8 mouse cellular contexts compared by ENCODE assay signal in the genomic region with DNA sequence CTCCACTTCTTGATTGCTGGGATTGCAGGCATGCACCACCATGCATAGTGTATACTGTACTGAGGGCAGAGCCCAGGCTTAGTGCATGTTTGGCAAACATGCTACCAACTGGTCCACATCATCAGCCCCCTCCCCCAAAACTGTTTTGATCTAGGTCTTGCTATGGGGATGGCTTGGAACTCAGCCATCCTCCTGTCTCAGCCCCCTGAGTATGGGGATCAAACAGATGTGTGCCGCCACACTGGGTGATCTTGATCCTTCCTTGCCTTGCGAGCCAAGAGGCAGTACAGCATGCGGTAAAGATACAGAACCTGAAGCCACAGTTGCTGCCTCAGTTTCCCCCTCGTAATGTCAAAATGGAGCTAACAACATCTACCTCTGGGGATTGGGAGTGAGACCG. TPM values are rescaled to one million over a fixed set of nuclear protein-coding genes. Genes with fewer than 3 reads are reported as not detected.
DNase-seq lines count a peak whose midpoint lies in the region; ATAC-seq and TF ChIP-seq lines count a peak whose summit lies in the region.

No protein-coding gene starts in this region.

- H3K9ac ChIP-seq in heart, embryonic 11.5 days (ENCODE audit: low read depth, low read length) = 0 out of 2 replicates have a peak overlapping the region, but pooled peaks have one; percentile 44
- no peak overlapping the region for H3K9ac ChIP-seq in neural tube, embryonic 11.5 days (ENCODE audit: low read length)
- H3K9ac ChIP-seq in intestine, postnatal 0 days (ENCODE audit: low read depth, low read length) = no peak overlapping the region
- no peak overlapping the region for H3K9ac ChIP-seq in liver, postnatal 0 days (replicated peaks)

- no peak for ATAC-seq in heart, embryonic 11.5 days (replicated peaks; ENCODE audit: insufficient number of reproducible peaks, low FRiP score, low TSS enrichment)
- ATAC-seq in neural tube, embryonic 11.5 days (ENCODE audit: insufficient read depth, low FRiP score, low TSS enrichment) = no peak
- ATAC-seq in intestine, postnatal 0 days = no peak
- no peak for ATAC-seq in liver, postnatal 0 days

- intact Hi-C loops in heart, postnatal 25 days (cut with DNase I) = no loop called here

- H3K27me3 ChIP-seq in heart, embryonic 11.5 days (ENCODE audit: control insufficient read depth, insufficient read depth, low read length) = peaks cover 8% of the 10 kb centered on the region
- 0 out of 2 replicates have a peak, but pooled peaks cover 2% of the 10 kb centered on the region for H3K27me3 ChIP-seq in neural tube, embryonic 11.5 days (ENCODE audit: control insufficient read depth, insufficient read depth, low read length)
- peaks cover 6% of the 10 kb centered on the region; the same call in 1 of the 2 replicates for H3K27me3 ChIP-seq in intestine, postnatal 0 days (replicated peaks; ENCODE audit: control insufficient read depth, insufficient read depth, low read length)
- peaks cover 21% of the 10 kb centered on the region for H3K27me3 ChIP-seq in liver, postnatal 0 days (ENCODE audit: insufficient read depth, low read length)

- 59% methylated on average over 5 of the region's 5 CpGs for whole genome bisulfite sequencing in heart, embryonic 11.5 days (ENCODE audit: insufficient replicate concordance)
- 66% methylated on average over 5 of the region's 5 CpGs for WGBS in neural tube, embryonic 11.5 days
- 70% methylated on average over 5 of the region's 5 CpGs for WGBS in intestine, postnatal 0 days
- WGBS in liver, postnatal 0 days (ENCODE audit: insufficient replicate concordance) = 60% methylated on average over 5 of the region's 5 CpGs

- no peaks in the 10 kb centered on the region for H3K9me3 ChIP-seq in heart, embryonic 11.5 days (replicated peaks; ENCODE audit: control insufficient read depth, low read length)
- no peaks in the 10 kb centered on the region for H3K9me3 ChIP-seq in neural tube, embryonic 11.5 days (ENCODE audit: control insufficient read depth, low read length)
- H3K9me3 ChIP-seq in intestine, postnatal 0 days (ENCODE audit: control insufficient read depth) = no peaks in the 10 kb centered on the region
- H3K9me3 ChIP-seq in liver, postnatal 0 days (ENCODE audit: low read length) = no peaks in the 10 kb centered on the region

- TF ChIP-seq EP300 in liver, postnatal 0 days (IDR thresholded peaks at IDR 0.05; ENCODE audit: low read depth) = no peak

- no peak for TF ChIP-seq CTCF in intestine, postnatal 0 days (IDR thresholded peaks at IDR 0.05; ENCODE audit: low read depth)
- TF ChIP-seq CTCF in liver, postnatal 0 days (IDR thresholded peaks at IDR 0.05; ENCODE audit: low read depth) = no peak

- peak overlapping the region; percentile 67 for H3K4me3 ChIP-seq in heart, embryonic 11.5 days (ENCODE audit: low read depth, low read length)
- H3K4me3 ChIP-seq in neural tube, embryonic 11.5 days (ENCODE audit: low read depth, low read length) = no peak overlapping the region
- H3K4me3 ChIP-seq in intestine, postnatal 0 days (ENCODE audit: low read depth, low read length) = no peak overlapping the region
- H3K4me3 ChIP-seq in liver, postnatal 0 days (ENCODE audit: low read depth, low read length) = no peak overlapping the region

- H3K4me1 ChIP-seq in heart, embryonic 11.5 days (ENCODE audit: control insufficient read depth, insufficient read depth, low read length) = peaks cover 19% of the 10 kb centered on the region; the same call in 1 of the 2 replicates
- H3K4me1 ChIP-seq in neural tube, embryonic 11.5 days (ENCODE audit: control insufficient read depth, insufficient read depth, low read length) = peaks cover 32% of the 10 kb centered on the region
- no peaks in the 10 kb centered on the region for H3K4me1 ChIP-seq in intestine, postnatal 0 days (replicated peaks; ENCODE audit: control insufficient read depth, insufficient read depth, low read length)
- 0 out of 2 replicates have a peak, but pooled peaks cover 4% of the 10 kb centered on the region for H3K4me1 ChIP-seq in liver, postnatal 0 days (ENCODE audit: insufficient read depth)

- peak overlapping the region; percentile 51 for H3K27ac ChIP-seq in heart, embryonic 11.5 days (ENCODE audit: low read depth, low read length)
- no peak overlapping the region; the same call in 1 of the 2 replicates for H3K27ac ChIP-seq in neural tube, embryonic 11.5 days (ENCODE audit: low read depth, low read length)
- no peak overlapping the region for H3K27ac ChIP-seq in intestine, postnatal 0 days (ENCODE audit: low read depth, low read length)
- no peak overlapping the region for H3K27ac ChIP-seq in liver, postnatal 0 days (ENCODE audit: low read depth)

- 0 out of 2 replicates have a peak, but pooled peaks cover 7% of the 10 kb centered on the region for H3K36me3 ChIP-seq in heart, embryonic 11.5 days (ENCODE audit: control insufficient read depth, insufficient read depth, low read length)
- no peaks in the 10 kb centered on the region for H3K36me3 ChIP-seq in neural tube, embryonic 11.5 days (ENCODE audit: control insufficient read depth, insufficient read depth, low read length)
- H3K36me3 ChIP-seq in intestine, postnatal 0 days (ENCODE audit: control insufficient read depth, insufficient read depth) = peaks cover 5% of the 10 kb centered on the region; the same call in 1 of the 2 replicates
- no peaks in the 10 kb centered on the region for H3K36me3 ChIP-seq in liver, postnatal 0 days (replicated peaks; ENCODE audit: insufficient read depth, low read length)

- peak overlapping the region; percentile 85 for H3K4me2 ChIP-seq in heart, embryonic 11.5 days
- H3K4me2 ChIP-seq in neural tube, embryonic 11.5 days (ENCODE audit: low read depth) = peak overlapping the region; percentile 82
- peak overlapping the region; percentile 76; the same call in 1 of the 2 replicates for H3K4me2 ChIP-seq in intestine, postnatal 0 days (replicated peaks; ENCODE audit: low read depth)
- H3K4me2 ChIP-seq in liver, postnatal 0 days (ENCODE audit: low read depth, low read length) = no peak overlapping the region

- no peak for DNase-seq in heart, postnatal 25 days (ENCODE audit: low spot score)
- no peak for DNase-seq in neural tube, embryonic 11.5 days (ENCODE audit: low spot score)
- no peak for DNase-seq in neural tube, embryonic 10.5 days (ENCODE audit: extremely low spot score, low spot score)
- no peak for DNase-seq in urinary bladder, postnatal 36 days (ENCODE audit: low spot score in 2 of 2)
- no peak for DNase-seq in liver, postnatal 0 days
- DNase-seq in embryo, embryonic 10.5 days (ENCODE audit: low spot score) = no peak

RNA-seq across cellular contexts. Expression of gene Slc8a2, which starts 0.7 kb away (rescaled TPM):
- polyA plus RNA-seq in heart, embryonic 11.5 days (2014; fragmentation: Nextera tagmentation; extraction: Ambion mirVana) = 0.11 and 0.17 TPM in 2 replicates
- total RNA-seq in heart, postnatal 25 days (2021) = under 1 TPM; 0.68 to 0.70 TPM
- polyA plus RNA-seq in neural tube, embryonic 11.5 days (2014; fragmentation: Nextera tagmentation; extraction: Ambion mirVana) = 0.95 and 1.0 TPM in 2 replicates
- polyA plus RNA-seq in intestine, postnatal 0 days (2015; fragmentation: Nextera tagmentation; extraction: Ambion mirVana) = 0.08 and 0.14 TPM in 2 replicates
- not detected in 2 replicates for polyA plus RNA-seq in liver, postnatal 0 days (2015; fragmentation: Nextera tagmentation; extraction: Ambion mirVana)

RNA-seq across cellular contexts. Expression of gene Kptn, which starts 9.2 kb away (rescaled TPM):
- polyA plus RNA-seq in heart, embryonic 11.5 days (2014; fragmentation: Nextera tagmentation; extraction: Ambion mirVana) = 26.4 and 29.5 TPM in 2 replicates
- total RNA-seq in heart, postnatal 25 days (2021) = 10 to 100 TPM; 22.9 to 24.3 TPM
- 21.1 and 22.8 TPM in 2 replicates for polyA plus RNA-seq in neural tube, embryonic 11.5 days (2014; fragmentation: Nextera tagmentation; extraction: Ambion mirVana)
- polyA plus RNA-seq in intestine, postnatal 0 days (2015; fragmentation: Nextera tagmentation; extraction: Ambion mirVana) = 13.3 and 14.4 TPM in 2 replicates
- 6.5 and 7.5 TPM in 2 replicates for polyA plus RNA-seq in liver, postnatal 0 days (2015; fragmentation: Nextera tagmentation; extraction: Ambion mirVana)

RNA-seq across cellular contexts. Expression of gene Napa, which starts 30.6 kb away (rescaled TPM):
- 158 and 168 TPM in 2 replicates for polyA plus RNA-seq in heart, embryonic 11.5 days (2014; fragmentation: Nextera tagmentation; extraction: Ambion mirVana)
- total RNA-seq in heart, postnatal 25 days (2021) = 10 to 100 TPM; 82.8 to 83.3 TPM
- polyA plus RNA-seq in neural tube, embryonic 11.5 days (2014; fragmentation: Nextera tagmentation; extraction: Ambion mirVana) = 175 and 184 TPM in 2 replicates
- 201 and 204 TPM in 2 replicates for polyA plus RNA-seq in intestine, postnatal 0 days (2015; fragmentation: Nextera tagmentation; extraction: Ambion mirVana)
- polyA plus RNA-seq in liver, postnatal 0 days (2015; fragmentation: Nextera tagmentation; extraction: Ambion mirVana) = 96.6 and 105 TPM in 2 replicates

RNA-seq across cellular contexts. Expression of gene Meis3, which starts 46.0 kb away (rescaled TPM):
- polyA plus RNA-seq in heart, embryonic 11.5 days (2014; fragmentation: Nextera tagmentation; extraction: Ambion mirVana) = 19.7 and 22.8 TPM in 2 replicates
- 1 to 10 TPM; 4.4 to 5.3 TPM for total RNA-seq in heart, postnatal 25 days (2021)
- 171 and 196 TPM in 2 replicates for polyA plus RNA-seq in neural tube, embryonic 11.5 days (2014; fragmentation: Nextera tagmentation; extraction: Ambion mirVana)
- 18.0 and 20.7 TPM in 2 replicates for polyA plus RNA-seq in intestine, postnatal 0 days (2015; fragmentation: Nextera tagmentation; extraction: Ambion mirVana)
- polyA plus RNA-seq in liver, postnatal 0 days (2015; fragmentation: Nextera tagmentation; extraction: Ambion mirVana) = 1.9 and 2.0 TPM in 2 replicates
